Mouse (Mus musculus): ENCODE data around the gene Syne4.
A peak's percentile ranks its signal among the peaks of the same experiment; 100 is the strongest.

Syne4 gene

DNA sequence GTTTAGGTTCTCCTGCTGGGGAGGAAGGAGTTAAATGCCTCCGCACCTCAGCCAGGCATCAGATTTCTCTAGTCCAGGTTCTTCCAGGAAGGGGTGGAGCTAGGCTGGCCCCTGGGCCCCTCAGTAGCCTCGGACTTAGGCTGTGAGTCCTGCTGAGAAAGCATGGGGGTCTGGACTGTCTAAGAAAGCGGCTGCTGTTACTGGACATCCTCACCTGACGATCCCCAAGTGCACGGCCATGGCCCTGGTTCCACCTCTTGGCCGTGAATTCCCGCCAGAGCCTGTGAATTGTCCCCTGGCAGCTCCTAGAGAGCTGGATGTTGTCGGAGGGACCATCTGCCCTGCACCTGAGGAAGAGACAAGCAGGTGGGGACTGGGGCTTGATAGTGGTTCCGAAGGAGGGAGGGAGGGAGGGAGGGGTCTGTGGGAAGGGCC lies at the start of gene Syne4:
Gene Syne4, plus strand, starts transcription at position 87 of the 435 bp plus-strand sequence.
- no peak for DNase-seq (ENCODE audit: low read depth, low spot score)

DNA sequence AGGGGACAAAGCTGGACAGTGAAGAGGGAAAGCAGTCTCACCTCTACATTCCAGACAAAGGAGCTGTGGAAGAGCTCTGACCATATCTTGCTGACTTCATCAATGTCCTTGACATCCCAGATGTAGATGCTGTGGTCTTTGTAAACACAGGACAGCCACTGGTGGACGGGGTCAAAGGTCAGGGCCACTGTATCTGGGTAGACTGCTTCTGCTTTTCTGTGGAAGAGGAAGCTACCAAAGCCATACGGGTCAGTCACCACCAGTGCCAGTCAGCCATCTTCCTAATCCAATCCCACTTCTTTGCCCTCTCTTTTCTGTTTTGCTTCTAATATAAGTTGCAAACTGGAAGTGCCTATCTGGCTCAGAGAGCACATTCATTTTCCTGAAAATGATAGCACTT lies 49.6 kb upstream of the Syne4 start:
- no peak for DNase-seq (ENCODE audit: low read depth, low spot score)

DNA sequence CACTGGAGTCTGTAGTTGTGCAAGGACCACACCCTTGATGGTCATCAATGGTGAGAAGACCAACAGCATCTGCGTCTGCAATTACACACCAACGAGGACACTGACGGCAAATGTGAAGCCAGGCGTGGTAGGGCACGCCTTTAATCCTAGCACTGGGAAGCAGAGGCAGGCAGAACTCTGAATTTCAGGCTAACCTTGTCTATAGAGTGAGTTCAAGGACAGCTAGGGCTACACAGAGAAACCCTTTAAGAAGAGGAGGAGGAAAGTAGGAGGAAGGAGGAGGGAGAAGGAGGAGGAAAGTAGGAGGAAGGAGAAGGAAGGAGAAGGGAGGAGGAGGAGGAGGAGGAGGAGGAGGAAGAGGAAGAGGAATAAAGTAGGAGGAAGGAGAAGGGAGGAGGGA lies 49.1 kb upstream of the Syne4 start:
- DNase-seq (ENCODE audit: low read depth, low spot score) = no peak

GRCm38 (mm10) chr7:30265935-30266334 lies 48.7 kb upstream of the Syne4 start:
- no peak for DNase-seq (ENCODE audit: low read depth, low spot score)

- no peak for DNase-seq (ENCODE audit: low read depth, low spot score)
These were observed 47.8 kb upstream of the Syne4 start for GRCm38 (mm10) chr7:30266780-30267179.

DNA sequence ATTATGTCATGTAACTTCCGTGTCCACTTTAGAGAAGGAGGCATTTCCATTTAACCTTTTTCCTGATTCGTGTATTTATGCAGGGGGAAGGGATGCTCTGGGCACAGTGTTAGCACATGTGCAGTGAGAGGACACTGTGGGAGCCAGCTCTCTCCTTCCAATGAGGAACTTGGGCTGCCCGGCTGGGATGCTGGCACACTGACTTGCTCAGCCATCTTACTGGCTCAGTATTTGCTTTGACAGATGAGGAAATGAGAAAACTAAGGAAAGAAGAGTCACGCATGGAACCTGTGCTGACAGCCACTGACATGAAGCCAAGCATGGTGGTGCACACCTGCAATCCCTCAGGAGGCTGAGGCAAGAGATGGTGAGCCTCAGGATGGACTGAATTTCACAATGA lies 45.0 kb upstream of the Syne4 start:
- DNase-seq (ENCODE audit: low read depth, low spot score) = no peak

- DNase-seq (ENCODE audit: low read depth, low spot score) = no peak
These were observed 40.2 kb upstream of the Syne4 start for GRCm38 (mm10) chr7:30274383-30274782.

DNA sequence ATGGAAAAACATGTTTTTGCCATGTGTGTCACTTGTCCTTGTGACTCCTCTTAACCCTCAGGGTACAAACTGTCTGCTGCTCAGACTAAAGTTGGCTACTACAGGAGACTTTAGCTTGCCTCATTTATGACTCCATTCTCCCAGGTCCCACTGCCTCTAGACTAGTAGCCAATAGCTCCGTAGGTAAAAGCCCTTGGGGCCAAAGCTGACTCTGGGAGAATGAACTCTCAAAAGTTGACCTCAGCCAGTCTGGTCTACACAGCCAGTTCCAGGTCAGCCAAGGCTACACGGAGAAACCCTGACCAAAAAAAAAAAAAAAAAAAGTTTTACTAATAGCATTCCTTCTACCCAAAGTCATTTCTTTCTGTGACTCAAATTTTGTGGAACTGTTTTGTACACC lies 35.7 kb upstream of the Syne4 start:
- DNase-seq (ENCODE audit: low read depth, low spot score) = no peak

GRCm38 (mm10) chr7:30279536-30279935 lies 35.1 kb upstream of the Syne4 start:
- no peak for DNase-seq (ENCODE audit: low read depth, low spot score)

DNA sequence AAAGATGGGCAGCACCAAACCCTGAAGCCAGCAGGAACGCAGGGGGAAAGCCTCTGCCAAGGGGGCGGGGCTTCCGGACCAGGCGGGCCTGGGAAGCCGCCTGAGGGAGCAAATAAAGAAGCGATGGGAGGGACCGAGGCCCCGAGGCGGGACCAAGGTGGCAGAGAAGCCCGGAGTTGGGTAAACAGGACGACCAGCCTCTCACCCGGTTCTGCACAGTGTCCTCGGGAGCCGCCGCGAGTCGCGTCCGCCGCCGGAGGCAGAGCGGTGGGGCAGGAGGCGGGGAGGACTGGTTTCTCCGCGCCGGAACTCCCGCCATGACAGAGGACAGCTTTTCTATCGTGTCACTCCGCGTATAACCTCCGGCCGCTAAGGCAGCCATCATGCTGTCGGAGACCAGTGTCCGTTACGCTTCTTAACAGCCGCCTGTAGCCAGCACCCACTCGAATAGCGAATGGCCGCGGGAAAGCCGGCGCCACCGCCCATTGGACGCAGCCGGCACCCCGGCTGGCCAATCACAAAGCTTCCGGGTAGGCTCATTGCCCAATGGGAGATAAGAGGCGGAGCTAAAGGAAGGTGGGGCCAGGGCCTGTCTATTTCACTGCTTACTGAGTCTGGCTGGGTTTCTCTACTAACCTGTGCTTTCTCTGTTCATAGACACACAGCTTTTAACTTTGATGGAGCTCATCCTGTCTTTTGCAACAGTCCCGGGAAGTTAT lies 34.5 kb upstream of the Syne4 start, which contains the start of the genes Thap8 and Wdr62:
Gene Thap8, plus strand, starts transcription at position 144 of the 719 bp plus-strand sequence.
Gene Wdr62, minus strand, starts transcription at position 469 of the 719 bp plus-strand sequence.
- DNase-seq (ENCODE audit: low read depth, low spot score) = peak; percentile 93

- peak; percentile 93 for DNase-seq (ENCODE audit: low read depth, low spot score)
These were observed 33.9 kb upstream of the Syne4 start for GRCm38 (mm10) chr7:30280670-30281138.

DNA sequence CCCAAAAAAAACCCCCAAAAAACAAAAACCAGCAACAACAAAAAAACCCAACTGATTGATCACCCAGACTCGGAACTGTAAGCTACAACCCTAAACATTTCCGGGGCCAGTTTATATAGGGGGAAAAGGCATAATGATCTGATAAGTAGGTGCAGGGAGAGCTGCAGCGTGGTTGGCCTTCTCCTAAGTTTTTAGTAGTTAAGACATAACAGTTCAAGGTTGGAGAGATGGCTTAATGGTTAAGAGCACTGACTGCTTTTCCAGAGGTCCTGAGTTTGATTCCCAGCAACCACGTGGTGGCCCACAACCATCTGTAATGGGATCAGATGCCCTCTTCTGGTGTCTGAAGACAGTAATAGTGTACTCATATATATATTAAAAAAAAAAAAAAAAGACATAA lies 33.1 kb upstream of the Syne4 start:
- no peak for DNase-seq (ENCODE audit: low read depth, low spot score)

GRCm38 (mm10) chr7:30282740-30283139 lies 31.9 kb upstream of the Syne4 start:
- peak; percentile 68 for DNase-seq (ENCODE audit: low read depth, low spot score)

- no peak for DNase-seq (ENCODE audit: low read depth, low spot score)
These were observed 27.8 kb upstream of the Syne4 start for GRCm38 (mm10) chr7:30286701-30287410.

GRCm38 (mm10) chr7:30288046-30288445 lies 26.6 kb upstream of the Syne4 start:
- DNase-seq (ENCODE audit: low read depth, low spot score) = no peak

- no peak for DNase-seq (ENCODE audit: low read depth, low spot score)
These were observed 25.4 kb upstream of the Syne4 start for GRCm38 (mm10) chr7:30289071-30289713.

DNA sequence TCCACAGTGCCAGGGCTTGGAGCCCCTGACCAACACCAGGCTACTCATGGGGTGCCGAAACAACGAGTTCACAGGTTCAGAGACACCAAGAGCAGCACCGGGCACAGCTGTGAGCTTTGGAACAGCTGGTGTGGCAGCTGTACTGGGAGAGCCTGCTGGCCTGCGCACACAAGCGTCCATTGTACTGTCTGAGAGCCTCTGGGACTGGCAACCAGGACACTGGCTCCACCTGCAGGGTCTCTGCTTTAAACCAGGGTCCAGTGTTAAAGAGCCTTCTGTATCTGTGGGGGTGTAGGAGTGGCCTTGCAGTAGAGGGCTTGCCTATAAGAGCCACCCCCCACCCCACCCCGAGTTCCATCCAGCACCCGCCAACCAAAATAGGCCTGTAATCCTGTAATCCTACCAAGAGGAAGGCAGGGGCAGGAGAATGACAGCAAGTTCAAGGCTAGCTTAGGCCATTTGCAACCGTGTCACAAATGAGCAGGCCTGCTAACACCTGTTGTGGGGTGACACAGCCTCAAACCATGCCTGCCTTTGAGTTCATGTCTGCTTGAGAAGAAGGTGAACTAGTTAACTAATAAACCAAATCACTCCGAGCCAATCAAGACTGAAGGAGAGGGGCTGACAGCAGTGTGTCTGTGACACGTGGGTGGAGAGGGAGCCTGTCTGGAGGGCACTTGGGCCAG lies 24.8 kb upstream of the Syne4 start:
- no peak for DNase-seq (ENCODE audit: low read depth, low spot score)

DNA sequence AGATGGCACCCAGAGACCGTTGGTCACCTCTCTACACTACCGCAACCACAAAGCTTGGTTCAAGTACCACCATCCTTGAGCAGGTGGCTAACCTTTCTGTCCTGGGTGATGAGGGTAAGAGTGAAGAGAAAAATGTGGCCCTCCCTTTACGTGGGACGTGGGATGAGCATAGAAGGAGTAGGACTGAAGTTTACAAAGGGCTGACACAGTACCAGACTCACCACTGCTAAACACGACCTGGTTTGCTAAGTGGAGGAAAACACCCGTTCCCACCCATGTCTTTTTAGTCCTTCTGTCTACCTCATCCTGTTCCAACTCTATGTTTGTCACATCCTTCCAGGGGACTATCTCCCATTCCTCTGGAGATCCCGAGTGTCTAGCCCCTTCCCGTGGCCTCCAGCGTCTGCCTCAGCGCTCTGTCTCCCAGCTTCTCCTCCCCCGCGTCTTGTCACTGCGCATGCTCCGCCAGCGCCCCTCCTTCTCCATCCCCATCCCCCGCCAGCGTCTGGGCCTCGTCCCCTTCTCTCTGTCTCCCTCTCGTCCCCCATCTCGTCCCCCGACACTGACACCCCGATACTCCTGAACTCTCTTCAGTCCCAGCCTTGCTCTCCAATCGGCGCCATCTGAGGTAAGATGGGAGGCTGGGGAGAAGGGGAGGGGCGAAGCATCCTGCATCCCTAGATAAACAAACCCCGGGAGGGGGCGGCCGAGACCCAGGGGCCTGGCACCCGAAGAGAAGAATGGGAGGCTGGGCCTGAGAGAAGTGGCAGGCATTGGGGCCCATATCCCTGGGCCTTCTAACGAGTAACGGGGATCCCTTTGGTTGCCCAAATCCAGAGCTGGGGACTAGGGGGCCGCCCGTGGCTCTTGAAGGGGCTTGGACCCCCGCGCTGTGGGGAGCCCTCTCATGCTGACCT lies 23.1 kb upstream of the Syne4 start, which contains the start of gene Clip3:
Gene Clip3, plus strand, starts transcription at position 514 of the 917 bp plus-strand sequence.
- DNase-seq (ENCODE audit: low read depth, low spot score) = peak; percentile 52

DNA sequence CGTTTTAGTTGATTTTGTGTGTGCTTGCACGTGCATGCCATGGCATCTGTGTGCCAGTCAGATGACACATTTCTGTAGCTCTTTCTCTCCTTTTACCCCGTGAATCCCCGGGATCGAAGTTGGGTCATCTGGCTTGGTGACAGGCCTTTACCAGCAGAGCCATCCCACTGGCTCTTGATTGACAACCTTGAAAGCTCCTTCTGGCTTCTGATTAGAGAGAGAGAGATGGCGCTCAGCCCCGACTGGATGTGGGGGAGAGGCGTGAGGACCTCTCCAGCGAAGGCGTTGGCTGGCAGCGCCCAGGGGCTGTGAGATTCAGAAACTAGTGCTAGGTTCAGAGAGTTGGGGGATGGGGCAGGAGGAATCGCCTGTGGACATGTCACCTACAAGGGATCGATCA lies 20.8 kb upstream of the Syne4 start:
- DNase-seq (ENCODE audit: low read depth, low spot score) = no peak

DNA sequence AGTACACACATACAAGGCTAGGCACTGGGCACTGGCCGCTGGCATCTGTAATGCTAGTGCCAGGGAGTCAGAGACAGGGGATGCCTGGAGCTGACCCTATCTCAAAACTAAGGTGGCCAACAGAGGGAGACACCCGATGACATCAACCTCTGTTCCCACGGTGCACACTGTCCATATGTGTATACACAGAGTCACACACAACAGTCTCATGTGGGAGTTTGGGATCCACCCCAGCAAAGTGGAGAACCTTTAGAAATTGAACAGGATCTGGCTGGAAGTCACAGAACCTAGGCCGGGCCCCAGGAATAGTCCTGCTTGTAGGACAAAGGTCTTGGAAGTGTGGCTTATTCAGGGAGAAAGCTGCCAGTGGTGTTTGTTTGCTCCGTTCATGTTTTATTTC lies 20.3 kb upstream of the Syne4 start:
- DNase-seq (ENCODE audit: low read depth, low spot score) = no peak

GRCm38 (mm10) chr7:30295103-30295502 lies 19.5 kb upstream of the Syne4 start:
- peak; percentile 49 for DNase-seq (ENCODE audit: low read depth, low spot score)

All from skeletal muscle tissue, adult 2 months (tissue).